Mouse (Mus musculus) stomach, postnatal 0 days (tissue): ENCODE results near the gene Caml. TPM values are rescaled to one million over a fixed set of nuclear protein-coding genes. Genes with fewer than 3 reads are reported as not detected.

Source experiments
- ATAC-seq: fragments of 200-750 bp; cut with Nextera tagmentation; 2 replicates; pipeline ENCODE4 v1.8.0; 2017; ENCODE audit not compliant: low FRiP score, low TSS enrichment
- DNase-seq: peaks from one replicate; pipeline ENCODE4 v3.0.0-alpha.2; 2016; ENCODE audit warnings: low spot score
- H3K27ac ChIP-seq: fragments of 300-500 bp; sonication (generic); replicated peaks from 2 replicates; pipeline ENCODE4 v1.5.1; 2014; ENCODE audit warnings: mild to moderate bottlenecking, control low read depth
- H3K27me3 ChIP-seq: fragments of 300-500 bp; sonication (generic); 2 replicates; pipeline ENCODE4 v1.6.1; 2014; ENCODE audit warnings: low read length; ENCODE audit not compliant: control insufficient read depth, insufficient read depth
- H3K36me3 ChIP-seq: fragments of 300-500 bp; sonication (generic); 2 replicates; pipeline ENCODE4 v1.6.1; 2014; ENCODE audit warnings: low read length, mixed read lengths; ENCODE audit not compliant: control insufficient read depth, insufficient read depth
- H3K4me1 ChIP-seq: fragments of 300-500 bp; sonication (generic); replicated peaks from 2 replicates; pipeline ENCODE4 v1.6.1; 2014; ENCODE audit warnings: antibody characterized with exemption; ENCODE audit not compliant: control insufficient read depth, insufficient read depth
- H3K4me2 ChIP-seq: fragments of 300-500 bp; sonication (generic); replicated peaks from 2 replicates; pipeline ENCODE4 v1.6.1; 2014; ENCODE audit warnings: low read depth, mild to moderate bottlenecking, control low read depth, moderate library complexity
- H3K4me3 ChIP-seq: fragments of 300-500 bp; sonication (generic); 2 replicates; pipeline ENCODE4 v1.5.1; 2014; ENCODE audit warnings: low read depth, low read length, control low read depth
- H3K9ac ChIP-seq: fragments of 300-500 bp; sonication (generic); 2 replicates; pipeline ENCODE4 v1.6.1; 2014; ENCODE audit warnings: mild to moderate bottlenecking, low read length, control low read depth, mixed read lengths
- H3K9me3 ChIP-seq: fragments of 300-500 bp; sonication (generic); 2 replicates; pipeline ENCODE4 v1.6.1; 2016; ENCODE audit warnings: low read length; ENCODE audit not compliant: control insufficient read depth
- CTCF ChIP-seq: IDR thresholded peaks from 2 replicates; pipeline ENCODE4 v1.5.1; 2016; ENCODE audit warnings: antibody characterized with exemption, low read depth, mild to moderate bottlenecking, moderate library complexity
- EP300 ChIP-seq: optimal IDR thresholded peaks from 2 replicates; pipeline ENCODE3; 2016; ENCODE audit warnings: antibody characterized with exemption
- WGBS: fragments of 180-500 bp; shearing (Covaris S2); extraction: QIAGEN DNeasy Blood & Tissue Kit; methylation state at CpG from one replicate; pipeline ENCODE4 v1.1.7; 2014; 5-methylcytosine and 5-hydroxymethylcytosine counted together
- polyA plus RNA-seq: library from polyadenylated mRNA; unstranded; fragments of >200 nt; fragmentation: Nextera tagmentation; extraction: Ambion mirVana; gene quantifications from 2 replicates; pipeline ENCODE4 v1.2.1, GENCODE M21; 2015

Gene Caml
- polyA plus RNA-seq, 1 experiment from 2014 or later: 33.0 TPM

GRCm38 (mm10) chr13:55591961-55592490, 30.8 kb upstream of the Caml start:
- H3K4me3 ChIP-seq: no peak overlapping the region
- H3K9ac ChIP-seq: no peak overlapping the region
- no peaks in the 10 kb centered on the region for H3K4me1 ChIP-seq
- 72% methylated on average over 4 of the region's 4 CpGs for WGBS
- H3K9me3 ChIP-seq: no peaks in the 10 kb centered on the region
- no peak overlapping the region for H3K27ac ChIP-seq
- peaks cover 17% of the 10 kb centered on the region for H3K36me3 ChIP-seq
- DNase-seq: no peak
- TF ChIP-seq CTCF: no peak
- no peak for TF ChIP-seq EP300
- peak; percentile 11; the same call in 1 of the 2 replicates for ATAC-seq
- H3K4me2 ChIP-seq: no peak overlapping the region
- H3K27me3 ChIP-seq: no peaks in the 10 kb centered on the region

- Histone ChIP-seq H3K36me3 (peaks cover 17% of the 10 kb centered on the region), H3K27ac (peak overlapping the region; percentile 73), H3K27me3 (no peaks in the 10 kb centered on the region), H3K4me3 (peak overlapping the region; percentile 83), H3K9ac (peak overlapping the region; percentile 83), H3K4me1 (no peaks in the 10 kb centered on the region), H3K9me3 (no peaks in the 10 kb centered on the region), H3K4me2 (peak overlapping the region; percentile 76)
- DNase-seq (peak; percentile 97), ATAC-seq (peak; percentile 98)
- WGBS: 5% methylated on average over 29 of the region's 29 CpGs
- no peak for TF ChIP-seq EP300
- TF ChIP-seq CTCF: peak; percentile 50
Observed at GRCm38 (mm10) chr13:55592512-55593253, 30.1 kb upstream of the Caml start.

GRCm38 (mm10) chr13:55593254-55593747, 29.5 kb upstream of the Caml start:
- Histone ChIP-seq H3K27me3 (no peaks in the 10 kb centered on the region), H3K9me3 (no peaks in the 10 kb centered on the region), H3K36me3 (peaks cover 17% of the 10 kb centered on the region), H3K4me2 (peak overlapping the region; percentile 76), H3K4me1 (no peaks in the 10 kb centered on the region), H3K9ac (peak overlapping the region; percentile 83), H3K27ac (peak overlapping the region; percentile 73), H3K4me3 (peak overlapping the region; percentile 83)
- TF ChIP-seq EP300: no peak
- TF ChIP-seq CTCF: no peak
- DNase-seq (no peak), ATAC-seq (peak; percentile 51)
- WGBS: under 1% methylated on average over 31 of the region's 31 CpGs

GRCm38 (mm10) chr13:55595375-55595774, 27.4 kb upstream of the Caml start:
- H3K27me3 ChIP-seq: no peaks in the 10 kb centered on the region
- H3K9me3 ChIP-seq: no peaks in the 10 kb centered on the region
- 93% methylated on average over 12 of the region's 12 CpGs for WGBS
- H3K4me1 ChIP-seq: no peaks in the 10 kb centered on the region; the same call in 1 of the 2 replicates
- TF ChIP-seq CTCF: no peak
- TF ChIP-seq EP300: no peak
- no peak overlapping the region for H3K9ac ChIP-seq
- no peak overlapping the region for H3K4me3 ChIP-seq
- no peak overlapping the region for H3K4me2 ChIP-seq
- H3K27ac ChIP-seq: no peak overlapping the region
- peaks cover 17% of the 10 kb centered on the region for H3K36me3 ChIP-seq
- no peak for DNase-seq
- ATAC-seq: no peak

GRCm38 (mm10) chr13:55596802-55597201, 26.0 kb upstream of the Caml start:
- H3K4me1 ChIP-seq: no peaks in the 10 kb centered on the region; the same call in 1 of the 2 replicates
- ATAC-seq (no peak), DNase-seq (no peak)
- no peak overlapping the region for H3K4me2 ChIP-seq
- no peak overlapping the region for H3K27ac ChIP-seq
- H3K27me3 ChIP-seq: no peaks in the 10 kb centered on the region
- H3K9ac ChIP-seq: no peak overlapping the region
- TF ChIP-seq EP300 (no peak), CTCF (no peak)
- no peaks in the 10 kb centered on the region for H3K9me3 ChIP-seq
- no peak overlapping the region for H3K4me3 ChIP-seq
- 93% methylated on average over 12 of the region's 12 CpGs for WGBS
- H3K36me3 ChIP-seq: peaks cover 17% of the 10 kb centered on the region
